ENCODE assay signal across 14 mouse cellular contexts in the genomic region with DNA sequence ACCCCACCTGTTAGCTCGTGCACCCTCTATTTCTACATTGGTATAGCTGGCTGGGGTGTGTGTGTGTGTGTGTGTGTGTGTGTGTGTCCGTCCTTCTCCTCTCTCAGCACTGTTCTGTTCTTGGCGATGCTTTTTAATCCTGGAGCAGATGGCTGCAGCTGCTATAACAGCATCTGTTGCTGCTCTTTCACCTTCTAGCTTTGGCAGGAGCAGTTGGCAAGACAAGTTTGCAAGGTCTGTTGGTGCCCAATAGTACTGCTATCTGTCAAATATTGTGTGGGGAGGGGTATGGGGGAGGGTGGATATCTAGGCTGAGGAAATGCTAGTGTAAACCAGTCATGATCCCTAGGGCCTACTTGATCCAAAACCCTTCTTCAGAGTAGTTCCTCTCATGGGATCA.
DNase-seq lines count a peak whose midpoint lies in the region; ATAC-seq and TF ChIP-seq lines count a peak whose summit lies in the region.
"Had no signal": no experiment of that assay in that cellular context is flagged by ENCODE, and none has a peak within 500 bp of the region (broad histone marks: within the 10 kb centered on the region; RNA-seq: fewer than 3 reads in every experiment).

No protein-coding gene starts in this region.

- peak; percentile 5 to 34 for DNase-seq in heart, adult 9 months (ENCODE audit: low spot score in 2 of 2)
- no peak for DNase-seq in stomach, postnatal 0 days (ENCODE audit: low spot score)
- DNase-seq in heart, postnatal 4 days: peak; percentile 18
- DNase-seq in kidney, postnatal 36 days: no peak
- DNase-seq: cerebellum, postnatal 36 days; kidney, postnatal 14 days; right cerebral cortex, postnatal 4 days had no signal

- H3K9ac ChIP-seq in heart, embryonic 11.5 days (ENCODE audit: low read depth, low read length): no peak overlapping the region
- H3K9ac ChIP-seq in stomach, embryonic 16.5 days (ENCODE audit: low read length): no peak overlapping the region
- no peak overlapping the region for H3K9ac ChIP-seq in stomach, postnatal 0 days (ENCODE audit: low read length)
- H3K9ac ChIP-seq: heart, embryonic 13.5 days; liver, embryonic 12.5 days had no signal

- no peaks in the 10 kb centered on the region for H3K27me3 ChIP-seq in heart, embryonic 11.5 days (ENCODE audit: control insufficient read depth, insufficient read depth, low read length)
- no peaks in the 10 kb centered on the region for H3K27me3 ChIP-seq in stomach, embryonic 16.5 days (ENCODE audit: control insufficient read depth, insufficient read depth, low read length)
- no peaks in the 10 kb centered on the region for H3K27me3 ChIP-seq in stomach, postnatal 0 days (ENCODE audit: control insufficient read depth, insufficient read depth, low read length)
- H3K27me3 ChIP-seq: heart, embryonic 13.5 days; liver, embryonic 12.5 days had no signal

- TF ChIP-seq CTCF in stomach, postnatal 0 days (IDR thresholded peaks at IDR 0.05; ENCODE audit: low read depth): no peak

- no peak for TF ChIP-seq EP300 in stomach, postnatal 0 days (optimal IDR thresholded peaks at IDR 0.05)

- ATAC-seq in heart, embryonic 11.5 days (replicated peaks; ENCODE audit: insufficient number of reproducible peaks, low FRiP score, low TSS enrichment): no peak
- 0 out of 2 replicates have a peak, but pooled peaks have one; percentile 10 for ATAC-seq in stomach, embryonic 16.5 days (ENCODE audit: insufficient read depth, low FRiP score)
- ATAC-seq in stomach, postnatal 0 days (ENCODE audit: low FRiP score, low TSS enrichment): no peak
- ATAC-seq in erythroid progenitor cell, adult 5-6 weeks (replicated peaks; ENCODE audit: low FRiP score, poor library complexity, severe bottlenecking): no peak
- ATAC-seq: intestine, embryonic 16.5 days; liver, embryonic 12.5 days had no signal

- no peak overlapping the region for H3K4me3 ChIP-seq in heart, embryonic 11.5 days (ENCODE audit: low read depth, low read length)
- H3K4me3 ChIP-seq in stomach, embryonic 16.5 days (replicated peaks; ENCODE audit: low read length): no peak overlapping the region
- no peak overlapping the region for H3K4me3 ChIP-seq in stomach, postnatal 0 days (ENCODE audit: low read depth, low read length)
- H3K4me3 ChIP-seq: heart, embryonic 13.5 days; liver, embryonic 12.5 days; megakaryocyte, embryonic 14.5 days had no signal

- H3K9me3 ChIP-seq in heart, embryonic 11.5 days (replicated peaks; ENCODE audit: control insufficient read depth, low read length): no peaks in the 10 kb centered on the region
- no peaks in the 10 kb centered on the region for H3K9me3 ChIP-seq in stomach, embryonic 16.5 days (replicated peaks; ENCODE audit: control insufficient read depth, low read length)
- no peaks in the 10 kb centered on the region for H3K9me3 ChIP-seq in stomach, postnatal 0 days (ENCODE audit: control insufficient read depth, low read length)
- H3K9me3 ChIP-seq: heart, embryonic 13.5 days; liver, embryonic 12.5 days; megakaryocyte, embryonic 14.5 days had no signal

- no peaks in the 10 kb centered on the region for H3K36me3 ChIP-seq in heart, embryonic 11.5 days (ENCODE audit: control insufficient read depth, insufficient read depth, low read length)
- H3K36me3 ChIP-seq in stomach, embryonic 16.5 days (ENCODE audit: control insufficient read depth, insufficient read depth, low read length): no peaks in the 10 kb centered on the region
- no peaks in the 10 kb centered on the region for H3K36me3 ChIP-seq in stomach, postnatal 0 days (ENCODE audit: control insufficient read depth, insufficient read depth, low read length)
- H3K36me3 ChIP-seq: heart, embryonic 13.5 days; liver, embryonic 12.5 days had no signal

- 59% methylated on average over 3 of the region's 3 CpGs for WGBS in heart, embryonic 11.5 days (ENCODE audit: insufficient replicate concordance)
- 38% methylated on average over 3 of the region's 3 CpGs for WGBS in stomach, embryonic 16.5 days
- 21% methylated on average over 3 of the region's 3 CpGs for WGBS in stomach, postnatal 0 days

- no peaks in the 10 kb centered on the region for H3K4me1 ChIP-seq in heart, embryonic 11.5 days (ENCODE audit: control insufficient read depth, insufficient read depth, low read length)
- no peaks in the 10 kb centered on the region for H3K4me1 ChIP-seq in stomach, embryonic 16.5 days (ENCODE audit: control insufficient read depth, insufficient read depth, low read length)
- H3K4me1 ChIP-seq in stomach, postnatal 0 days (replicated peaks; ENCODE audit: control insufficient read depth, insufficient read depth): no peaks in the 10 kb centered on the region
- H3K4me1 ChIP-seq: heart, embryonic 13.5 days; liver, embryonic 12.5 days; megakaryocyte, embryonic 14.5 days had no signal

- no peak overlapping the region for H3K4me2 ChIP-seq in heart, embryonic 11.5 days
- H3K4me2 ChIP-seq in stomach, embryonic 16.5 days (ENCODE audit: low read depth, low read length): no peak overlapping the region
- no peak overlapping the region for H3K4me2 ChIP-seq in stomach, postnatal 0 days (replicated peaks; ENCODE audit: low read depth)
- H3K4me2 ChIP-seq: heart, embryonic 13.5 days; liver, embryonic 12.5 days had no signal

- H3K27ac ChIP-seq in heart, embryonic 11.5 days (ENCODE audit: low read depth, low read length): no peak overlapping the region
- H3K27ac ChIP-seq in stomach, embryonic 16.5 days (ENCODE audit: low read length): no peak overlapping the region
- no peak overlapping the region for H3K27ac ChIP-seq in stomach, postnatal 0 days (replicated peaks)
- H3K27ac ChIP-seq: heart, embryonic 13.5 days; liver, embryonic 12.5 days had no signal

Comparison
In these comparisons a context has a peak if more than half of its experiments do, and no peak if none do; other contexts are left out.
1. DNase-seq: peak in heart, adult 9 months (2 of 2) and heart, postnatal 4 days (single experiment); none in stomach, postnatal 0 days (single experiment) and kidney, postnatal 36 days (0 of 2).